Mouse (Mus musculus): ENCODE measurements around the gene Zfp398. TPM values are rescaled to one million over a fixed set of nuclear protein-coding genes. Genes with fewer than 3 reads are reported as not detected.

Gene Zfp398
- polyA plus RNA-seq, 1 experiment from 2014 or later = 12.4 TPM

DNA sequence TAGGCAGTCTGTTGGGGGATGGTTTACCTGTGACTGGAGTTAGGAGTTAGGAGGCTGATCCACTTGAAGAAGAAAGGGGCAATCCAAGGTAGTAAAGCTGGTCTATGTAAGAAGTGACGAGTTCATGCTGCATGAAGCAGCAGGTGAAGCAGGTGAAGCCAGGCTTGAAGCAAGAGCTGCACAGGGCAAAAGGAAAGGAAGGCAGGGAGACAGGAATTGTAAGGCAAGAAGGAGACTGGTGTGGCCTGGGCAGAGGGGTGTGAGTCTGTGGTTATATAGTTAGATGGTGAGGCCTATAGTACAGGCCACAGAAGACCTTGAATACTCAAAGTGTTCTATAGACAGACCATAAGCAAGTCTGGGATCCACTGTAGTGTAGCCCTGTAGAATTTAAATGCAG, 73.5 kb downstream of the Zfp398 start:
- no peak overlapping the region for H3K4me2 ChIP-seq (replicated peaks)
- WGBS = 79% methylated on average over 1 of the region's 1 CpGs
- H3K36me3 ChIP-seq = peaks cover 43% of the 10 kb centered on the region
- H3K9ac ChIP-seq = no peak overlapping the region
- 0 out of 2 replicates have a peak, but pooled peaks cover 6% of the 10 kb centered on the region for H3K9me3 ChIP-seq
- H3K4me1 ChIP-seq = no peaks in the 10 kb centered on the region
- ATAC-seq (ENCODE audit: low FRiP score, low read depth) = no peak
- no peak overlapping the region for H3K27ac ChIP-seq
- no peak overlapping the region for H3K4me3 ChIP-seq
- no peaks in the 10 kb centered on the region; the same call in 1 of the 2 replicates for H3K27me3 ChIP-seq

GRCm38 (mm10) chr6:47911650-47912049, 76.2 kb downstream of the Zfp398 start:
- Histone ChIP-seq H3K9ac (no peak overlapping the region), H3K27ac (no peak overlapping the region), H3K36me3 (peaks cover 17% of the 10 kb centered on the region), H3K4me3 (no peak overlapping the region), H3K4me1 (no peaks in the 10 kb centered on the region), H3K27me3 (no peaks in the 10 kb centered on the region), H3K9me3 (no peaks in the 10 kb centered on the region), H3K4me2 (replicated peaks) (no peak overlapping the region)
- WGBS = 60% methylated on average over 1 of the region's 1 CpGs
- ATAC-seq (ENCODE audit: low FRiP score, low read depth) = no peak

DNA sequence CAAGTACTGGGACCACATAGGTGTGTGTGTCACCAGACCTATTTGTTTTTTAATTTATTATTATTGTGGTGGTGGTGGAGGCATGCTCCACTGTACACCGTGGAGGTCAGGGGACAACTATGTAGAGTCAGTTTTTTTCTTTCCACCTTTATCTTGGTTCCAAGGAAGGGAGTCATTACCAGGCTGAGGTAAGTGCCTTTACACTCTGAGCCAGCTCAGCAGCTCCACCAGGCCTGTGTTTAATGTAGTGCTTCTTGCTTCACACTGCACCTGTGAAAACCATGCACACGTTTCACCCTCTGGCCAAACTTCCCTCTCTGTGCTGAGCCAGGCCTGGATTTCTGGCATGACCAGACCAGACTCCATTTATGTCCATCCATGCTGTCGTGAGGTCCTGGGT, 77.5 kb downstream of the Zfp398 start:
- 59% methylated on average over 3 of the region's 3 CpGs for WGBS
- Histone ChIP-seq H3K4me3 (no peak overlapping the region), H3K27me3 (no peaks in the 10 kb centered on the region), H3K4me2 (replicated peaks) (no peak overlapping the region), H3K4me1 (no peaks in the 10 kb centered on the region), H3K36me3 (peaks cover 4% of the 10 kb centered on the region), H3K9me3 (no peaks in the 10 kb centered on the region), H3K27ac (no peak overlapping the region), H3K9ac (no peak overlapping the region)
- ATAC-seq (ENCODE audit: low FRiP score, low read depth) = 0 out of 2 replicates have a peak, but pooled peaks have one; percentile 54

GRCm38 (mm10) chr6:47917051-47917450, 81.6 kb downstream of the Zfp398 start:
- H3K27ac ChIP-seq = no peak overlapping the region
- no peak overlapping the region for H3K9ac ChIP-seq
- H3K4me3 ChIP-seq = no peak overlapping the region
- no peak for ATAC-seq (ENCODE audit: low FRiP score, low read depth)
- H3K4me1 ChIP-seq = peaks cover 12% of the 10 kb centered on the region
- no peaks in the 10 kb centered on the region for H3K36me3 ChIP-seq
- 80% methylated on average over 5 of the region's 5 CpGs for WGBS
- no peak overlapping the region for H3K4me2 ChIP-seq (replicated peaks)
- H3K9me3 ChIP-seq = no peaks in the 10 kb centered on the region
- H3K27me3 ChIP-seq = no peaks in the 10 kb centered on the region

DNA sequence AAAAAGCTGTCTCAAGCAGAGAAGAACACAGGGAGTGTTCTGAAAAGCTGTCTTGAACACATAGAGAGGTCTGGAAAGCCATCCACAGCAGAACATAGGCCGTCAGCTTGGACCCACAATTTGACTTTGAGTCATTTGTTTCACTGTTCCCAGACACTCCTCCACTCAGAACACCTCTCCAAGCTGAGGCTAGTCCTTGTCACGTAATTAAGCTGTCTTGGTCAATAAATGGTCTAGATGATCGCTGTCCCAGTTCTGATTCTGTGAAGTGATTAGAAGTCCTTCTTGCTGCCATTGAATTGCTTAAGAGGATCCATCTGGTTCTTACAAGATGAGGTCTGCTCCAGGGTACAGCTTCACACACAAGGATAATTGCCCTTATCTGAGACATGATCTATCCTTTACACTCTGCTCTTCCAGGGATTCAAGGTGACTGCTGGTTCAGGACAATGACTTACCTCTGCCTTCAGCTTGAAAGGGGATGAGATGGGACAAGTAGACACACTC, 83.4 kb downstream of the Zfp398 start:
- H3K4me3 ChIP-seq = no peak overlapping the region
- H3K36me3 ChIP-seq = no peaks in the 10 kb centered on the region
- WGBS = 61% methylated on average over 3 of the region's 3 CpGs
- H3K9me3 ChIP-seq = no peaks in the 10 kb centered on the region
- no peaks in the 10 kb centered on the region for H3K27me3 ChIP-seq
- no peak for ATAC-seq (ENCODE audit: low FRiP score, low read depth)
- H3K27ac ChIP-seq = no peak overlapping the region
- H3K9ac ChIP-seq = no peak overlapping the region
- H3K4me1 ChIP-seq = peaks cover 16% of the 10 kb centered on the region
- no peak overlapping the region for H3K4me2 ChIP-seq (replicated peaks)

- peak; percentile 50 for ATAC-seq (ENCODE audit: low FRiP score, low read depth)
- WGBS = 27% methylated on average over 11 of the region's 11 CpGs
- Histone ChIP-seq H3K36me3 (no peaks in the 10 kb centered on the region), H3K9me3 (no peaks in the 10 kb centered on the region), H3K4me3 (peak overlapping the region; percentile 85), H3K4me1 (peaks cover 19% of the 10 kb centered on the region), H3K9ac (peak overlapping the region; percentile 91), H3K27ac (peak overlapping the region; percentile 48; the same call in 1 of the 2 replicates), H3K4me2 (replicated peaks) (peak overlapping the region; percentile 85), H3K27me3 (no peaks in the 10 kb centered on the region)
Measured at GRCm38 (mm10) chr6:47919646-47920446, 84.4 kb downstream of the Zfp398 start.

- H3K4me2 ChIP-seq (replicated peaks) = peak within 1 kb of the TSS; percentile 85
- no peaks in the 10 kb centered on the region for H3K36me3 ChIP-seq
- H3K27me3 ChIP-seq = no peaks in the 10 kb centered on the region
- H3K4me3 ChIP-seq = peak within 1 kb of the TSS; percentile 85
- H3K9me3 ChIP-seq = no peaks in the 10 kb centered on the region
- H3K9ac ChIP-seq = peak within 1 kb of the TSS; percentile 91
- under 1% methylated on average over 66 of the region's 67 CpGs for WGBS
- peak within 1 kb of the TSS; percentile 95 for H3K27ac ChIP-seq
- peaks cover 19% of the 10 kb centered on the region for H3K4me1 ChIP-seq
- peak; percentile 95 for ATAC-seq (ENCODE audit: low FRiP score, low read depth)
Measured at GRCm38 (mm10) chr6:47920447-47921340, 85.2 kb downstream of the Zfp398 start, which contains the start of gene Zfp212. Gene Zfp212, plus strand, starts transcription at chr6:47920476.

MicroRNAs within 50 kb of the gene (microRNA counts, 519-probe panel; counts per million panel counts)
- not detected for microRNA mmu-miR-704

Small RNA genes lying within 50 kb of the gene (microRNA-seq; reads per million reads assigned to microRNA genes)
- not detected for gene Mir704

Other genes starting within 250 kb of the Zfp398 start
- 141 and 142 TPM in 2 replicates for gene Ezh2, start 240.3 kb upstream of the Zfp398 start, polyA plus RNA-seq (2015; fragmentation: Nextera tagmentation; extraction: Ambion mirVana)
- gene Pdia4, start 22.2 kb upstream of the Zfp398 start, polyA plus RNA-seq (2015; fragmentation: Nextera tagmentation; extraction: Ambion mirVana) = 282 and 324 TPM in 2 replicates
- gene Zfp786, start 4.8 kb upstream of the Zfp398 start, polyA plus RNA-seq (2015; fragmentation: Nextera tagmentation; extraction: Ambion mirVana) = 5.6 and 6.1 TPM in 2 replicates
- 21.6 and 22.4 TPM in 2 replicates for gene Zfp282, start 41.5 kb downstream of the Zfp398 start, polyA plus RNA-seq (2015; fragmentation: Nextera tagmentation; extraction: Ambion mirVana)
- 21.4 and 23.2 TPM in 2 replicates for gene Zfp212, start 84.8 kb downstream of the Zfp398 start, polyA plus RNA-seq (2015; fragmentation: Nextera tagmentation; extraction: Ambion mirVana)
- 13.4 and 17.5 TPM in 2 replicates for gene Zfp956, start 117.7 kb downstream of the Zfp398 start, polyA plus RNA-seq (2015; fragmentation: Nextera tagmentation; extraction: Ambion mirVana)
- gene Zfp777, start 213.2 kb downstream of the Zfp398 start, polyA plus RNA-seq (2015; fragmentation: Nextera tagmentation; extraction: Ambion mirVana) = 9.1 and 9.4 TPM in 2 replicates